Mouse (Mus musculus): Measurements from ENCODE around the gene Gpr68.

DNA sequence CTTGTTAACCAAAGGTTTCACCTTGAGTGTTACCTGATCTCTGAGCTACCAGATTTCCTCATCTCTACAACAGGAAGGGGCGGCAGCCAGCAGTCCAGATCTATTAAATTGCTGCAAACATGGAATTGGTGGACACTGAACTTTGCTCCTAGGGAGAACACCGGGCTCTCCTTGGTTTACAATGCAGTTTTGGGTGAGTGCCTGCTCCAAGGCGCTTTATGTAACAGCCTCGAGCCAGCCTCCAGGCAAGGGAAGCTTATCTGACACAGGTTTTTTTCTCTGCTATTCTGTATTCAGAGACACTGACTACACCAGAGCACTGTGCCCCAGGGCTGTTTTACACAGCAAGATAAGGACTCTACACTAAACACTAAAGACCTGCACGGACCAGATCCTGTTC, 26.8 kb upstream of the Gpr68 start:
- TF ChIP-seq CTCF (IDR thresholded peaks at IDR 0.05; ENCODE audit: low read depth, low read length) = no peak
- TF ChIP-seq POLR2A (IDR thresholded peaks at IDR 0.05; ENCODE audit: borderline replicate concordance, low read depth, low read length) = no peak
